Mouse (Mus musculus): ENCODE data around the gene 6430550D23Rik. TPM values are rescaled to one million over a fixed set of nuclear protein-coding genes. Genes with fewer than 3 reads are reported as not detected.

6430550D23Rik gene
- total and polyA plus RNA-seq, 3 experiments, result 0.55 to 0.78 (median 0.61) TPM

DNA sequence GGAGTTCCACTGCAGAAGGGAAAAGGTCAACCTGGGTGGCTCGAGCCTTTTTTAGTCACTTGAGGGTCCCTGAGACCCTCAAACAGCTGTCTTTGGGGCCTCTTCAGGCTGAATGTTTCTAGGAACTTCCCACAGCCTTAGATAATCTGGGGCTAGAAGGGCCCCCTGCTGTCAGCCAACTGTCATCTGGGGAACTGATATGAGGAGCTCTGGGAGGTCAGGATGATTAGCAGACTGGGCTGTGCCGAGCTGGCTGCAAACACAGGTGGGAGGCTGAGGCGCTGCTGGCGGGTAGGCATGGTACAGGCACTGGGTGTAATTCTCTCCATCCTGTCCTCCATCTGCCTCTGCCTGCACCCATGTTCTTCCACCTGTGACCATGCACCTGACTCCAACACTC, 18.7 kb downstream of the 6430550D23Rik start:
- Histone ChIP-seq H3K79me2 (replicated peaks; ENCODE audit: control insufficient read depth, insufficient read depth, low read length) (no peaks in the 10 kb centered on the region), H3K4me3 (no peak overlapping the region), H3K27me3 (ENCODE audit: control insufficient read depth, insufficient read depth, low read length) (no peaks in the 10 kb centered on the region), H3K36me3 (ENCODE audit: control insufficient read depth, insufficient read depth, low read length) (no peaks in the 10 kb centered on the region), H3K27ac (no peak overlapping the region), H3K4me1 (ENCODE audit: control insufficient read depth, insufficient read depth, low read length) (no peaks in the 10 kb centered on the region), H3K9ac (ENCODE audit: low read depth, low read length) (no peak overlapping the region)
- no peak for DNase-seq
- TF ChIP-seq CTCF (IDR thresholded peaks at IDR 0.05), result no peak
- no peak for TF ChIP-seq POLR2A (IDR thresholded peaks at IDR 0.05; ENCODE audit: insufficient read depth, low read depth, low read length)
- no peak for TF ChIP-seq EP300 (IDR thresholded peaks at IDR 0.05; ENCODE audit: insufficient read depth, low read depth, low read length)
- WGBS, result 74% methylated on average over 4 of the region's 4 CpGs
- intact Hi-C loops (cut with DNase I), result no loop called here

DNA sequence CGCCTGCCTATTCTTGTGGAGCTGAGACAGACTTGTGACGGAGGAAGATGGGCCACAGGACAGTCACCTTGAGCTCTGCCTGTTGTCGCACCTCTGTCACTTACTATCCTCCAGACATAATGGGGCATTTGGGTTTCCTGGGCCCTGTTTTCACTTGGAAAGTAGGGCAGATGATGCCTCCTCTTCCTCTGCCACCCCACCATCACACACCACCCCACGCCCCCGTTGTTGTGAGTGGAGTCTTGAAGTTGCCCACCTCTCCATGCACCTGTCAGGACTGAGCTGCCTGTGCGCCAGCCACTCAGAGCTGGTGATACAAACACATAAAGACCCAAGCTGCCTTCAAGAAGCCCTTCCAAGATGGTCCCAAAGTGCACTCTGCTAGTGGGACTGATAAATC, 20.6 kb downstream of the 6430550D23Rik start:
- H3K27ac ChIP-seq, result no peak overlapping the region

DNA sequence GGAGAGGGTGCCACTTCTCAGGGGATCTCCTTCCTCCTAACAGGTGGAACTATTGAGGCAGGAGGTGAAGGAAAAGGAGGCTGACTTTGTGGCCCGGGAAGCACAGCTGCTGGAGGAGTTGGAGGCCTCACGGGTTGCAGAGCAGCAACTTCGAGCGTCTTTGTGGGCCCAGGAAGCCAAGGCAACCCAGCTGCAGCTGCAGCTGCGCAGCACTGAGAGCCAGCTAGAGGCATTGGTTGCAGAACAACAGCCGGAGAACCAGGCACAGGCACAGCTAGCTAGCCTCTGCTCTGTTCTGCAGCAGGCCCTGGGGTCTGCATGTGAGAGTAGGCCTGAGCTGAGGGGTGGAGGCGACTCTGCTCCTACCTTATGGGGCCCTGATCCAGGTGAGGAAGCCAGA, 22.0 kb downstream of the 6430550D23Rik start:
- no peaks in the 10 kb centered on the region for H3K27me3 ChIP-seq (ENCODE audit: control insufficient read depth, insufficient read depth, low read length)
- H3K4me3 ChIP-seq, result no peak overlapping the region
- no peak for DNase-seq
- WGBS, result 93% methylated on average over 7 of the region's 7 CpGs
- no peaks in the 10 kb centered on the region for H3K79me2 ChIP-seq (replicated peaks; ENCODE audit: control insufficient read depth, insufficient read depth, low read length)
- no peaks in the 10 kb centered on the region for H3K36me3 ChIP-seq (ENCODE audit: control insufficient read depth, insufficient read depth, low read length)
- intact Hi-C loops (cut with DNase I), result no loop called here
- H3K9ac ChIP-seq (ENCODE audit: low read depth, low read length), result no peak overlapping the region
- TF ChIP-seq POLR2A (IDR thresholded peaks at IDR 0.05; ENCODE audit: insufficient read depth, low read depth, low read length) (no peak), EP300 (IDR thresholded peaks at IDR 0.05; ENCODE audit: insufficient read depth, low read depth, low read length) (no peak), CTCF (IDR thresholded peaks at IDR 0.05) (no peak)
- H3K4me1 ChIP-seq (ENCODE audit: control insufficient read depth, insufficient read depth, low read length), result no peaks in the 10 kb centered on the region
- H3K27ac ChIP-seq, result no peak overlapping the region

More for the DNA sequence above, 20.6 kb downstream of the 6430550D23Rik start:
- Histone ChIP-seq H3K27me3 (ENCODE audit: control insufficient read depth, insufficient read depth, low read length) (no peaks in the 10 kb centered on the region), H3K36me3 (ENCODE audit: control insufficient read depth, insufficient read depth, low read length) (no peaks in the 10 kb centered on the region), H3K4me1 (ENCODE audit: control insufficient read depth, insufficient read depth, low read length) (no peaks in the 10 kb centered on the region), H3K79me2 (replicated peaks; ENCODE audit: control insufficient read depth, insufficient read depth, low read length) (no peaks in the 10 kb centered on the region), H3K9ac (ENCODE audit: low read depth, low read length) (no peak overlapping the region), H3K4me3 (no peak overlapping the region)
- TF ChIP-seq CTCF (IDR thresholded peaks at IDR 0.05), result no peak
- no peak for TF ChIP-seq EP300 (IDR thresholded peaks at IDR 0.05; ENCODE audit: insufficient read depth, low read depth, low read length)
- TF ChIP-seq POLR2A (IDR thresholded peaks at IDR 0.05; ENCODE audit: insufficient read depth, low read depth, low read length), result no peak
- intact Hi-C loops (cut with DNase I), result no loop called here
- no peak for DNase-seq
- WGBS, result 97% methylated on average over 6 of the region's 6 CpGs

DNA sequence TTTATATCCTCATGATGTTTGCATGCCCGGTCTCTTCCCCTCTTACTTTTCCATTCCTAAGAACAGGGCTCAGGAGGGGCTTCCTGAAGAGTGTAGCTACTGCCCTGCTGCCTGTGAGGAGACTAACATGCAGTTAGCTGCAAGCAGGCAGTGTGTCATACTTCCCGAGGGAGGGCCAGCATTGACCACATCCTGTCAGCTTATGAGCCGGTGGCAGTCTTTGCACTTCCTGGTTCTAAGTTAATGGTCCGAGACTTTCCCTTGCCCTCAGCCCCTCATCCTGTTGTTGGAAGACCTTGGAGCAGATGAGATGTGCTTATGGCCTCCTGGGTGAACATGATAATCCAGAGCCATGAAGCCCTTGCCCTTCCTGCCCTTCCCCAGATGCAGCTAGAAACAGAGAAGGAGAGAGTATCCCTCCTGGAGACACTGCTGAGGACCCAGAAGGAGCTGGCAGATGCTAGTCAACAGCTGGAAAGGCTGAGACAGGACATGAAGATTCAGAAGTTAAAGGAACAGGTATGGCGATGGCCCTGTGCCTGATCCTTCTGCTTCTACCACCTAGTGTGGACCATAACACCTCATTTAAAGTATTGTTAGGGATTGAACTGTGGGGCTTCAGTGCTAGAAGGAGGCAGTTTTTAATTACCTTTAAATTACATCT, 28.3 kb downstream of the 6430550D23Rik start:
- H3K4me3 ChIP-seq, result peak overlapping the region; percentile 41
- intact Hi-C loops (cut with DNase I), result no loop called here
- TF ChIP-seq POLR2A (IDR thresholded peaks at IDR 0.05; ENCODE audit: insufficient read depth, low read depth, low read length) (0 out of 2 replicates have a peak, but pooled peaks have one; percentile 59), EP300 (IDR thresholded peaks at IDR 0.05; ENCODE audit: insufficient read depth, low read depth, low read length) (no peak), CTCF (IDR thresholded peaks at IDR 0.05) (no peak)
- H3K79me2 ChIP-seq (replicated peaks; ENCODE audit: control insufficient read depth, insufficient read depth, low read length), result no peaks in the 10 kb centered on the region
- H3K36me3 ChIP-seq (ENCODE audit: control insufficient read depth, insufficient read depth, low read length), result no peaks in the 10 kb centered on the region
- H3K27me3 ChIP-seq (ENCODE audit: control insufficient read depth, insufficient read depth, low read length), result no peaks in the 10 kb centered on the region
- peak overlapping the region; percentile 49 for H3K9ac ChIP-seq (ENCODE audit: low read depth, low read length)
- DNase-seq, result peak; percentile 58 to 69
- peak overlapping the region; percentile 67 for H3K27ac ChIP-seq
- H3K4me1 ChIP-seq (ENCODE audit: control insufficient read depth, insufficient read depth, low read length), result no peaks in the 10 kb centered on the region
- 52% methylated on average over 5 of the region's 5 CpGs for WGBS

DNA sequence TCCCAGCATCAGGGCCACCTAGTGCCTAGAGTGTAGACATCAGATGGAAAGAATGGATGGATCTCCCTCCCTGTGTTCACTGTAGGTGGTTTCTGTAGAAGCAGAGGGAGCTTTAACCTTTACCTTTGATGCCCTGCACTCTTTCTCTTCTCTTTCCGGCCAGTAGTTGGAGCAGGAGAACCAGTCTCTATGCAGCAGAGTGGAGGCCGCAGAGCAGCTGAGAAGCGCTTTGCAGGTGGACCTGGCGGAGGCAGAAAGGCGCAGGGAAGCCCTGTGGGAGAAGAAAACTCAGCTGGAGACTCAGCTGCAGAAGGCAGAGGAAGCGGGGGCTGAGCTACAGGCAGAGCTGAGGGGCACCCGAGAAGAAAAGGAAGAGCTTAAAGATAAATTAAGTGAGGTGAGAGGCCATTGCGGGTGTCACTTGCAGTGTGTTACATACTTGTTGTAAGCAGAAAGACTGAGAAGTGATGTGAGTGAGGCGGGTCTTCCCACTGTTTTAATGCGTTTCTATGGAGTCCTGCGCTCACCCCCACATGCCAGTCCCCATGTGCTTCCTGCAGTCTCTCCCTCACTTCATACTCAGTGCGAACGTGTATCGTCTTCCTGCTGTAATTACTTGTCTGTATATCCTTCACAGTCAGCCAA, 33.6 kb downstream of the 6430550D23Rik start:
- TF ChIP-seq EP300 (IDR thresholded peaks at IDR 0.05; ENCODE audit: insufficient read depth, low read depth, low read length) (no peak), CTCF (IDR thresholded peaks at IDR 0.05) (no peak), POLR2A (IDR thresholded peaks at IDR 0.05; ENCODE audit: insufficient read depth, low read depth, low read length) (no peak)
- Histone ChIP-seq H3K27ac (no peak overlapping the region), H3K4me1 (ENCODE audit: control insufficient read depth, insufficient read depth, low read length) (no peaks in the 10 kb centered on the region), H3K4me3 (no peak overlapping the region), H3K27me3 (ENCODE audit: control insufficient read depth, insufficient read depth, low read length) (no peaks in the 10 kb centered on the region), H3K36me3 (ENCODE audit: control insufficient read depth, insufficient read depth, low read length) (no peaks in the 10 kb centered on the region), H3K79me2 (replicated peaks; ENCODE audit: control insufficient read depth, insufficient read depth, low read length) (no peaks in the 10 kb centered on the region), H3K9ac (ENCODE audit: low read depth, low read length) (no peak overlapping the region)
- intact Hi-C loops (cut with DNase I), result no loop called here
- no peak for DNase-seq
- 68% methylated on average over 14 of the region's 14 CpGs for WGBS

DNA sequence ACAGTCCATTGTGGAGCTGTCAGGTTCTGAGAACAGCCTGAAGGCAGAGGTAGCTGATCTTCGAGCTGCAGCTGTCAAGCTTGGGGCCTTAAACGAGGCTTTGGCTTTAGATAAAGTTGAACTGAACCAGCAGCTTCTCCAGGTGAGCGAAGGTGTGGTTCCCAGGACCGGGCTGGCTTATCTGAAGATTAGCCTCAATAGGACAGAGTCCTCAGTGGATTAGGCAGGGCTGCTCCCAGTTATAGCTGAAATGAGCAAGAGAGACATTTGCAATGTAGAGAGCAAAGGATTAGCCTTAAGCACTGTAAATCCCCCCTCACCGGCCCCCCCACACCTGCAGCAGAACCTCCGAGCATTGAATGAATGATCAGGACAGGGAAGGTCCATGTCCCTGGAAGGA, 34.4 kb downstream of the 6430550D23Rik start:
- intact Hi-C loops (cut with DNase I), result no loop called here
- 91% methylated on average over 6 of the region's 6 CpGs for WGBS

More for the DNA sequence above, 34.4 kb downstream of the 6430550D23Rik start:
- Histone ChIP-seq H3K4me3 (no peak overlapping the region), H3K9ac (ENCODE audit: low read depth, low read length) (no peak overlapping the region), H3K27ac (no peak overlapping the region), H3K79me2 (replicated peaks; ENCODE audit: control insufficient read depth, insufficient read depth, low read length) (no peaks in the 10 kb centered on the region), H3K27me3 (ENCODE audit: control insufficient read depth, insufficient read depth, low read length) (no peaks in the 10 kb centered on the region), H3K36me3 (ENCODE audit: control insufficient read depth, insufficient read depth, low read length) (no peaks in the 10 kb centered on the region), H3K4me1 (ENCODE audit: control insufficient read depth, insufficient read depth, low read length) (no peaks in the 10 kb centered on the region)
- no peak for DNase-seq
- no peak for TF ChIP-seq POLR2A (IDR thresholded peaks at IDR 0.05; ENCODE audit: insufficient read depth, low read depth, low read length)
- no peak for TF ChIP-seq CTCF (IDR thresholded peaks at IDR 0.05)
- TF ChIP-seq EP300 (IDR thresholded peaks at IDR 0.05; ENCODE audit: insufficient read depth, low read depth, low read length), result no peak

All from heart, adult 2 months (tissue).